Mouse (Mus musculus): Measurements from ENCODE around the gene Chrm5.

The Chrm5 gene

GRCm38 (mm10) chr2:112480669-112481068 lies at the start of gene Chrm5:
Chrm5 (minus strand) TSS chr2:112480769.
- DNase-seq (ENCODE audit: low spot score), result no peak

DNA sequence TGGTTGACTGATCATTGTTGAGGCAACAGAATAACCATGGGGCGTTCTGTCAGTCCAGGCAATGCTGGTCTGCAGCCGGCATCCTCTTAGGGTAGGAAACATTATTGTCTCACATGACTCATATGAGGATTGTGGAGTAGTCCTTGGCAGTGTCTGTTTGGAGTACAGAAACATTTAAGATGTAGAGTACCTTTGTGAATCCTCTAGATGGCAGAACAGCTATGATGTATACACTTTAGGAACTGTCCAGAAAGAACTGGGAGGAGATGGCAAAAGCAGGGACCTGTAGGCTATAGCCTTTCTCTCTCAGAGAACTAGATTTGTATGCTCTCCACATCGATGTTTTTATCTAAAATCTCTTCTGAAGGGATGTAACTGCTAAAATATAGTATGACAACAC lies 46.4 kb upstream of the Chrm5 start:
- DNase-seq (ENCODE audit: low spot score), result no peak

DNA sequence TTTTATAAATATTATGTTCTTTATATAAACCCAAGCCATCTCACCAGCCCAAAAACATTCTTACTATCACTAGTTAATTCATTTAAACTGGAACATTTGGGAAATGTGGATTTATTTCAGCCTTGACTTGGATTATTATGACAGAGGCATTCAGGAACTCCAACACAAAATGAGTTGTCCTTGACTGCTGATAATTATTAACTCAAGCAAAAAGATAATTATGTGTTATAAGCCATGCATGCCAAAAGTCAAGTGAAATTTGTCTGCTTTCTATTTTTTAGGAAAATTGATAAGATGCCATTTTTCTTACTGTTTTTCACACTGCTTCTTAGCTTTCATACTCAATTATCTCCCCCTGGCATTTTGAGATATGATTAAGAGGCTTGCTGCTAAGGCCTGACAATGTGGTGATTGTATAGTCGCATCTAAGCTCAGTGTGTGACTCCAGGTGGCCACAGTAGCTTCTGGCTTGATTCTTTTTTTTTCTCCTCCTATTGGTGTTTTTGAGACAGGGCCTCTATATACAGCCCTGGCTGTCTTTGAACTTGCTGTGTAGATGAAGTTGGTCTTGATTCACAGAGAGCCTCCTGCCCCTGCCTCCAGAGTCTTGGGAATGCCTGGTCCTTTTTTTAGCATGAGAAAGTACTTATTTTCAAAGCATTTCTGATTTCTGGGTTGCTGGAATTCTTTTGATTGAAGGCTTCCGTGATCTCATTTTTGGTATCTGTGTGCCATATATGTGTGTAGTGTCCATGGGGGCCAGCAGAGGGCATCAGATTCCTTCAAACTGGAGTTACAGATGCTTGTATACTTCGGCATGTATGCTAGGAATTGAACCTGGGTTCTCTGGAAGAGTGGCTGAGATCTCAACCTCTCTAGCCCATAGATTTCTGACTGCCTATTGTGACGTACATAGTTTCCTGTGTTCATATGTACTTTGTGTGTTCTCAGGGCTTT lies 40.2 kb upstream of the Chrm5 start:
- no peak for DNase-seq (ENCODE audit: low spot score)

- DNase-seq (ENCODE audit: low spot score), result no peak
These were observed 38.0 kb upstream of the Chrm5 start for GRCm38 (mm10) chr2:112518541-112518940.

GRCm38 (mm10) chr2:112517218-112517617 lies 36.6 kb upstream of the Chrm5 start:
- DNase-seq (ENCODE audit: low spot score), result no peak

GRCm38 (mm10) chr2:112516728-112517127 lies 36.2 kb upstream of the Chrm5 start:
- DNase-seq (ENCODE audit: low spot score), result no peak

- DNase-seq (ENCODE audit: low spot score), result no peak
These were observed 32.5 kb upstream of the Chrm5 start for GRCm38 (mm10) chr2:112513036-112513435.

DNA sequence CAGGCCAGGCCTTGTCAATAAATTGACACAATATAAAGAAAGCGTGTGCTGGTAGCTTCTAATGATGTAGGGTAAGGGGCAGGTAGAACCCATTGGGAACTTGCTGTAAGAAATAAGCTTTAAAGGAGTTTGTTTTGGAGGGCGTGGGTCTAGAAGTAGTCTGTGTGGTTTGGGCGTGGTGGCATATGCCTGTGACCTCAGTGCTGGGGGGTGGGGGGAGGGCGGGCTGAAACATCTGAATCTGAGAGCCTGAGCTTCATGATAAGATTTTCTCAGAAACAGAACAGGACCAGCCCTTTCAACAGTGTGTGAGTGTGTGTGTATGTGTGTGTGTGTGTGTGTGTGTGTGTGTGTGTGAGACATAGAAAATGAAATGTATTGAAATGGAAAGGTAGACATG lies 29.6 kb upstream of the Chrm5 start:
- DNase-seq (ENCODE audit: low spot score), result no peak

DNA sequence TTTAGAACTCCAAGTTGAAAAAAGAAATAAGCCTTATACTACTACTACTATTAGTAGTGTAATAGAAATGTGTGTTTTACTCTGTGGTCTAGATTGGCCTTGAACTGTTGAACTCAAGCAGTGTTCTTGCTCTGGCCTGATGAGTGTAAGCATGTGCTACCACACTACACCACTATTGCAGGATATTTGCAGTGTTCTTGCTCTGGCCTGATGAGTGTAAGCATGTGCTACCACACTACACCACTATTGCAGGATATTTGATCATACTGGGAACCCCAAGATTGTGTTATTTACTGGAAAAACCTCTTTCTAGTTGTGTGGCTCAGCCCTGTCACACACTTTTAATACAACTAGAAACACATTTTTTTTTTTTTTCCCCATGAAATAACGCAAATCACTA lies 26.9 kb upstream of the Chrm5 start:
- DNase-seq (ENCODE audit: low spot score), result no peak

- no peak for DNase-seq (ENCODE audit: low spot score)
These were observed 26.4 kb upstream of the Chrm5 start for GRCm38 (mm10) chr2:112506841-112507435.

GRCm38 (mm10) chr2:112503978-112504377 lies 23.4 kb upstream of the Chrm5 start:
- DNase-seq (ENCODE audit: low spot score), result no peak

- DNase-seq (ENCODE audit: low spot score), result peak; percentile 59
These were observed 20.6 kb upstream of the Chrm5 start for GRCm38 (mm10) chr2:112501209-112501608.

GRCm38 (mm10) chr2:112497851-112498250 lies 17.3 kb upstream of the Chrm5 start:
- DNase-seq (ENCODE audit: low spot score), result peak; percentile 18

DNA sequence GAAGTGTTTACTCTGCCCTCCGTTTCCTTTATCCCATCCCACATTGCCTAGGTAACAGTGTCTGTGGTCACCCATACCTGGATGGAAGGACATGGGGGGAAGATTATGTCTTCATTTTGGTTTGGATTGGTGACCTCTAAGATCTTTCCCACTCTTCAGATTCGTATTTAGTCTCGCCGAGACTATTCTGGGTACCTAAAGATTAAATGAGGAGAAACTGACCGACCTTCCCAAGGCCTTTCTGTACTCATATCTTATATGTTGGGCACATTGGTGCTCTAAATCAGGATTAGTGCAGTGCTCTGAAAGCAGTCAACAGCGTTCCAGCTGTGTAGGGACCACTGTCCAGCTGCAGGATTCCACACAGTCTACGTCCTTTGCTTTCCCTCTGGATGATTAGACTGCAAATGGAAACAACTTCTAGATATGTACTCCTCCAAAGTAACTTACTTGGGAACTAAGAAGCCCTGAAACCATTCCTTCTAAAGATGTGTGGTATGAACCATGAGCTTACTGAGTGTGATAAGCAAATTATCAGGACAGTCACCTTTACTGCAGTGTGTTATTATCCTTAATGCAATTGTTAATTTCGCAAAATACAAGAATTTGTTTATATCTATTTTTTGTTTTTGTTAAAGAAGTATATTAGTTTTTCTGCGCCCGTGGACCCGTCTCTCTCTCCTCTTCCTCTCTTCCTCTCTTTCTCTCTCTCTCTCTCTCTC lies 13.1 kb upstream of the Chrm5 start:
- DNase-seq (ENCODE audit: low spot score), result no peak

DNA sequence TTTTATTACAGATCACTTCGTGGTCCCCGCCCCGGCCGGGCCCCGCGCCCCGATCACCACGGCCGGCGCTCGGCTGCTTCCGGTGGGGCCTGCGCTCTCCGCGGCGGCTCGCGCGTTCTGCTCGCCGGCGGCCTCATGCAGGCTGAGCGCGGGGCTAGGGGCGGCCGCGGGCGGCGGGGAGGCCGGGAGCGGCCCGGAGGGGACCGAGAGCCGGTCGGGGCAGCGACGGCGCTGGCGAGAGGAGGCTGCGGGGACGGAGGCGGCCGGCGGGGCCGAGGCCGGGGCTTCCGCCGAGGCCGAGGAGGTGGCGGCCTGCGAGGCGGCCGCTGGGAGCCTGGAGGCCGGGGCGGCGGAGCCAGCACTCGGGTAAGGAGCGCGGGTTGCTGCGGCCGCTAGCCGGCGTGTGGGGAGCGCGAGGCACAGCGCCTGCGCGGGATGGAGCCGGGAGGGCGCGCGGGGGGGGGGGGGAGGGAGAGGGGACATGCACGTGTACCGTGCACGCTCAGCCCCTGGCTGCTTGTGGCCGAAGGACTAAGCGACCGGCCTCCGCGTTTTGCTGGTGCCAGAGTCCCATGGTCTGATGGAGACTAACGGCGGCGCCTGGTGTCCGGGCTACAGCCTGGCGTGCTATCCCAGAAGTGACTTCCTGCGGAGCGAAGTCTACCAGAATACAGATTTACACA lies 12.4 kb upstream of the Chrm5 start, which contains the start of gene Aven:
Aven (plus strand) TSS at position 109 of the 683 bp plus-strand sequence.
- DNase-seq (ENCODE audit: low spot score), result peak; percentile 90

GRCm38 (mm10) chr2:112492431-112492855 lies 11.9 kb upstream of the Chrm5 start:
- DNase-seq (ENCODE audit: low spot score), result no peak

DNA sequence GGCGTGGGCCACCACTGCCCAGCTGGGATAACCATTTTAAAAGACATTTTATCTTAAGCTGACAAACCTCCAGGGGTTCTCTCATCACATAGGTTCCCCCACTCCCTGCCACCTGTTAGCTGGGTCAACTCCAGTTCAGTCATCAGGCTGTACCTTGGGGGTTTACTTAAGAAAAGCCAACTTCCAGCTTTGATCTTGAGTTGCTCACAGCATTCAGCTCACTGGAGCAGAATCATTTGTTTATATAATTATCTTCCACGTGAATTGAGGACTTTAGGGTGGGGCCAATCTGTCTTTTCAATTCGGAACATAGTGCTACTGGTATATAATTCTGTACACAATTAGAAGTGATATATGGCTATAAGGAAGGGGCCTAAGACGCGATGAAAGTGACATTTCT lies 11.1 kb upstream of the Chrm5 start:
- no peak for DNase-seq (ENCODE audit: low spot score)

GRCm38 (mm10) chr2:112490483-112491196 lies 10.1 kb upstream of the Chrm5 start:
- no peak for DNase-seq (ENCODE audit: low spot score)

GRCm38 (mm10) chr2:112484886-112485285 lies 4.3 kb upstream of the Chrm5 start:
- no peak for DNase-seq (ENCODE audit: low spot score)

- no peak for DNase-seq (ENCODE audit: low spot score)
These were observed 2.7 kb upstream of the Chrm5 start for GRCm38 (mm10) chr2:112483334-112483651.

GRCm38 (mm10) chr2:112482533-112483333 lies 2.2 kb upstream of the Chrm5 start:
- no peak for DNase-seq (ENCODE audit: low spot score)

Data from yolk sac, embryonic 10.5 days (tissue).